Mouse (Mus musculus) kidney, embryonic 16.5 days (tissue): ENCODE measurements around the gene Ptprk. TPM values are rescaled to one million over a fixed set of nuclear protein-coding genes. Genes with fewer than 3 reads are reported as not detected.

ENCODE experiments used
- ATAC-seq: fragments of 200-750 bp; cut with Nextera tagmentation; 2 replicates; pipeline ENCODE4 v1.8.0; 2017; ENCODE audit warnings: moderate TSS enrichment; ENCODE audit not compliant: low FRiP score, low TSS enrichment
- H3K27ac ChIP-seq: fragments of 300-500 bp; sonication (generic); 2 replicates; pipeline ENCODE4 v1.5.1; 2014; ENCODE audit warnings: low read length
- H3K27me3 ChIP-seq: fragments of 300-500 bp; sonication (generic); 2 replicates; pipeline ENCODE4 v1.6.1; 2014; ENCODE audit warnings: low read length, control low read depth, mixed read lengths; ENCODE audit not compliant: insufficient read depth
- H3K36me3 ChIP-seq: fragments of 300-500 bp; sonication (generic); 2 replicates; pipeline ENCODE4 v1.6.1; 2014; ENCODE audit warnings: low read length, control low read depth, mixed read lengths; ENCODE audit not compliant: insufficient read depth
- H3K4me1 ChIP-seq: fragments of 300-500 bp; sonication (generic); 2 replicates; pipeline ENCODE4 v1.6.1; 2014; ENCODE audit warnings: low read length, control low read depth, mixed read lengths; ENCODE audit not compliant: insufficient read depth
- H3K4me2 ChIP-seq: fragments of 300-500 bp; sonication (generic); replicated peaks from 2 replicates; pipeline ENCODE4 v1.6.1; 2014; ENCODE audit warnings: low read depth, low read length
- H3K4me3 ChIP-seq: fragments of 300-500 bp; sonication (generic); 2 replicates; pipeline ENCODE4 v1.5.1; 2014; ENCODE audit warnings: mild to moderate bottlenecking, low read length
- H3K9ac ChIP-seq: fragments of 300-500 bp; sonication (generic); replicated peaks from 2 replicates; pipeline ENCODE4 v1.6.1; 2014; ENCODE audit warnings: low read length
- H3K9me3 ChIP-seq: fragments of 300-500 bp; sonication (generic); 2 replicates; pipeline ENCODE4 v1.6.1; 2016; ENCODE audit warnings: low read length, control low read depth
- WGBS: fragments of 180-500 bp; shearing (Covaris S2); extraction: QIAGEN DNeasy Blood & Tissue Kit; methylation state at CpG from one replicate; pipeline ENCODE4 v1.1.7; 2014; 5-methylcytosine and 5-hydroxymethylcytosine counted together
- polyA plus RNA-seq: library from polyadenylated mRNA; unstranded; fragments of >200 nt; fragmentation: Nextera tagmentation; extraction: Ambion mirVana; gene quantifications from 2 replicates; pipeline ENCODE4 v1.2.1, GENCODE M21; 2015

Ptprk gene
- polyA plus RNA-seq, 1 experiment from 2014 or later: 34.7 TPM

DNA sequence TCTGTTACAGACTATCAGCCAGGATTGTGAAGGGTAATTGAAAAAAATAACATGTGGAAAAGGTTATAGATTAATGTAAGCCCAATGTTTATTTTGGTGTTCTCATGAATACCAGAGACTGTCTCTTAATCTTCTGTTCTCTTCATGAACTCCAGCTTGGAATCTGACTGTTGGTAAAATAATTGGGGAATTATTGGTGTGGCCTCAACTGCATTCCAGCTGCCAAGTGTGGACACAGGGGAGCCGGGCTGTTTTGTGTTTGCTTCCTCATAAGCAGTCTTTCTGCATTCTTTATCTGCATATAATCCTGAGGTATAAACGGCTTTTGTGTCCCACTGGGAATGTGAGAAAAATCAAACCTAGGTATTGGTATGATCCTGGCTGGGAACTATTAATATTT lies 29.3 kb downstream of the Ptprk start:
- Histone ChIP-seq H3K9me3 (no peaks in the 10 kb centered on the region), H3K9ac (no peak overlapping the region), H3K27ac (0 out of 2 replicates have a peak overlapping the region, but pooled peaks have one; percentile 24), H3K36me3 (no peaks in the 10 kb centered on the region), H3K4me2 (no peak overlapping the region), H3K27me3 (no peaks in the 10 kb centered on the region), H3K4me3 (no peak overlapping the region), H3K4me1 (peaks cover 16% of the 10 kb centered on the region)
- no peak for ATAC-seq
- 68% methylated on average over 2 of the region's 2 CpGs for WGBS

DNA sequence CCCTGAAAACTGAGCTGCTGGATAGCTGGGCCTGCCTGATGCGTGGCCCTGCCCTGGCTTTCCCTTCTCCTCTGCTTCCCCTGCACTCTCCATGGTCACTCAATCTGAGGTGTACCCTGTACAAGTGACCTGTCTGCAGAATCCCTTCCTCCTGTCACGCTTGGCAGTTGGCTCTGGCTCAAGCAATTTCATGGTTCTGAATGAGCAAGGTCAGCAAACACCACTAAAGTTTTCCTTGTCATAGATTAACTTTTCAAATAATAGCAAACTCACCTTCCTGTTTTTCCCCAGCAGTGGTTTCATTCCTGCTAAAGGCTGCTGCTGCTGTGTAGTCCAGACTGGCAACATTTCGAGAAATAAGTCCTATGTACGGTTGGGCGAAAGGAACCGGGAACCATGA lies 30.6 kb downstream of the Ptprk start:
- no peak overlapping the region for H3K9ac ChIP-seq
- peak overlapping the region; percentile 69 for H3K27ac ChIP-seq
- no peaks in the 10 kb centered on the region for H3K27me3 ChIP-seq
- H3K9me3 ChIP-seq: no peaks in the 10 kb centered on the region
- H3K4me1 ChIP-seq: peaks cover 19% of the 10 kb centered on the region
- H3K4me2 ChIP-seq: no peak overlapping the region
- H3K4me3 ChIP-seq: no peak overlapping the region
- WGBS: 59% methylated on average over 6 of the region's 6 CpGs
- ATAC-seq: peak; percentile 95
- no peaks in the 10 kb centered on the region for H3K36me3 ChIP-seq

DNA sequence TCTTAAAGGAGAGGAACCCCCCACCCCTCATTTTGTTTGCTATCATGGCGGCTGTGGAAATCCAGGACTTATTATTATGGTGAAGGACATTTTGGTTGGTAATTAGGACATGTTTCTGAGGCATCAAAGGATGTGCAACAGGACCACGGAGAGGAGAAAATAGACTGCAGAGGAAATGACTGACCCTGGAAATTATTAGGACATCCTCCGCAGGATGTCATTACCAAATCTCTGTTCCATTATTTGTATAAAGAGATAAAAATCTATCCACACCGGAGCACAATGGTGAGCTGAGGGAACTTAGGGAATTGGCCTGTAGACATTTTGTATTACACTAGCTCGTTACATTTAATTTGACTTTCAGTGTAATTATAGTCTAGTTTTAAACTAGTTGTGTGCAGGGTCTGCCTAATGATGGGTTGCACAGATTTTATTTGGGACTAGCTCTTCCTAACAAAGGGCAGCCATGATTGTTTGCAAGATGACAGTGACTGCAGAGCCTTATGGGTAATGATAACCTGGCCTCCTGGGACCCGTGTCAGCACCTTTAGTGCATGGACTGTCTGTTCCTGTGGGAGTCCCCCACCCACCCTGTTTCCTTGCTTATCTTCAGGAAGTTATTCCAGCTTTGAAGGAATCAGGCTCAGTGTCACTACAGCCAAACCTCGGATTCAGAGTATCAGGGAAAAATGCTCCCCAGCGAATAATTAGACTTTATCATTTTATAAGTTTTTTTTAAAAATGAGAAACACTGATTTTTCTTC lies 38.4 kb downstream of the Ptprk start:
- 63% methylated on average over 8 of the region's 8 CpGs for WGBS
- no peak overlapping the region for H3K4me2 ChIP-seq

DNA sequence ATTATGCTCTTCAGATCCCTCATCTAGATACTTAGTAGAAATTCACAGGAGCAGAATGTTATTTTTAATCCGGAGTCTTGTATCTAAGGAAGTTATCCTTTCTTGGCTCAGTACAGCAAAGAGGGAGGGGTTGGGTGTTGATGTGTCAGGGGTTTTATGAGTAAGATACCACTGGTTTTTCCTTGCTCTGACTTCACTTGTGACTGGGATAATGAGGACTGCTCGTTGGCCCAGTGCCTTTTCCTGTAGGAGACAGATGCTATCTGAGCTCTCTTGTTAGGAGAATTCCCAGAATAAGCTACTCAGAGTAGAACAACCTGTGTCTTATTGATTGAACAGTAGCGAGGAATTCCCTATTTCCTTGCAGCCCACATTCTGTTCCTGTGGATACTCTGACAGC lies 39.3 kb downstream of the Ptprk start:
- ATAC-seq: no peak
- Histone ChIP-seq H3K9ac (no peak overlapping the region), H3K4me2 (no peak overlapping the region)

More for the DNA sequence above, 38.4 kb downstream of the Ptprk start:
- Histone ChIP-seq H3K4me1 (peaks cover 10% of the 10 kb centered on the region; the same call in 1 of the 2 replicates), H3K9me3 (no peaks in the 10 kb centered on the region), H3K27me3 (no peaks in the 10 kb centered on the region), H3K27ac (no peak overlapping the region), H3K9ac (no peak overlapping the region), H3K4me3 (no peak overlapping the region), H3K36me3 (no peaks in the 10 kb centered on the region)
- ATAC-seq: no peak

DNA sequence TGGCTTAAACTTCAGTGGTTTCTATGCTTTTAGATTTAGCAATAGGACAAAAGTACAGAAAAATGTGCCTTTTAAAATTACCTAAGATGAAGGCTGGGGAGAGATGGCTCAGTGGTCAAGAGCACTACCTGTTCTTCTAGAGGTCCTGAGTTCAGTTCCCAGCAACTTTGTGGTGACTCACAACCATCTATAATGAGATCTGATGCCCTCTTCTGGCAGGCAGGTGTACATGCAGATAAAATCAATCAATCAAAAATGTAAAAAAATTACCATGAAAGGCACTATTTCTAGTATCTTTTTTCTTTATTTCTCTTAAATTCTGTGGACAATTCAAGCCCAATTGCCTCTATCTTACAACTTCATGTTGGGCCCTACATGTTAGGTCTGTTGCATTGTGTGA lies 42.4 kb downstream of the Ptprk start:
- no peaks in the 10 kb centered on the region for H3K36me3 ChIP-seq
- no peak for ATAC-seq
- no peak overlapping the region for H3K27ac ChIP-seq
- no peaks in the 10 kb centered on the region for H3K27me3 ChIP-seq
- H3K4me3 ChIP-seq: no peak overlapping the region
- H3K9ac ChIP-seq: no peak overlapping the region
- H3K4me1 ChIP-seq: peaks cover 4% of the 10 kb centered on the region; the same call in 1 of the 2 replicates
- no peaks in the 10 kb centered on the region for H3K9me3 ChIP-seq
- no peak overlapping the region for H3K4me2 ChIP-seq

More for the DNA sequence above, 39.3 kb downstream of the Ptprk start:
- no peak overlapping the region; the same call in 1 of the 2 replicates for H3K27ac ChIP-seq
- no peaks in the 10 kb centered on the region for H3K9me3 ChIP-seq
- WGBS: 47% methylated on average over 3 of the region's 3 CpGs
- H3K27me3 ChIP-seq: no peaks in the 10 kb centered on the region
- H3K4me3 ChIP-seq: no peak overlapping the region
- peaks cover 10% of the 10 kb centered on the region; the same call in 1 of the 2 replicates for H3K4me1 ChIP-seq
- no peaks in the 10 kb centered on the region for H3K36me3 ChIP-seq

DNA sequence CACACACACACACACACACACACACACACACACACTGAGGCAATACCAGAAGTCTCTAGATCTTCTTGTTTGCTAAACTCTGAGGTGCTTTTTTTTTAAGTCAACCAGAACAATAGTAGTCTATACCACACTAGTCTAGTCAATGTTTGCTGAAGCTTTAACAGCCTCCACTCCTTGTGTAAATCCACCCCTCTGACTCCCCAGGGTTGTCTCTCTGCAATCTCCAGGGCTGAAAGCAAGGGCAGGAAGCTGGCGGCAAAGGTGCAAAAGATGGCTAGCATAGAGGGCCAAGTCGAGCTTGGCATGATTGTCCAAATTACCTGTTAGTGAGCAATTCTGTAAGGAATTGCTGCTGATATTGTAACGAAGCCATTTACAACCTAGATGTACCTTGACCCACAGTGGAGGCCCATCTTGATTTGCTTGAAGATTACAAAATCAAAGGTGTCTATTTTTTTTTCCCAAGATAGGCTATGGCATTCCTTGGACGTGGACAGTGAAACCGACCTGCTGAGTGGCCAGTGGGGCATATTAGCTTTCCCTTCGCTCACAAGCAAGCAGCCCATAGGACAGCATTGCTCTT lies 44.3 kb downstream of the Ptprk start:
- WGBS: 85% methylated on average over 6 of the region's 6 CpGs

DNA sequence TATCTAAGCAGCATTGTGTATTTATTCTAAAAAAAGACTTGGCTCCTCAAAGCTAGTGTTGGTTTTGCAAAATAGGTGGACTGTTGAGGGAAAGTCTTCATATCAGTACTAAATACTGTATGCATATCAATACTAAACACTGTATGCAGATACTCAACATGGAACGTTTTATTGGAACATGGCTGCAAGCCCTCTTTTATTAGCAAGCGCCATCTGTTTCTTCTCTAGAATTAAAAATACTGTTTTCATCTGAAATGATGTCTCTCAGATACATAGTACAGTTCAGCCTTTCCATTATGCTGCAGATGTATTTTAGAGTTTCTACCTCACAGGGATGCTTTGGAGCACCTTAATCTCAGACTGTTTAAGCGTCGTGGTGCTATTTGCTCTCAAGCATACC lies 49.3 kb downstream of the Ptprk start:
- H3K27me3 ChIP-seq: no peaks in the 10 kb centered on the region
- H3K9me3 ChIP-seq: no peaks in the 10 kb centered on the region
- 91% methylated on average over 4 of the region's 4 CpGs for WGBS
- no peaks in the 10 kb centered on the region for H3K36me3 ChIP-seq
- no peak for ATAC-seq
- H3K27ac ChIP-seq: no peak overlapping the region
- H3K4me3 ChIP-seq: no peak overlapping the region
- no peak overlapping the region for H3K4me2 ChIP-seq
- no peaks in the 10 kb centered on the region for H3K4me1 ChIP-seq
- no peak overlapping the region for H3K9ac ChIP-seq

More for the DNA sequence above, 44.3 kb downstream of the Ptprk start:
- Histone ChIP-seq H3K4me3 (no peak overlapping the region), H3K27me3 (no peaks in the 10 kb centered on the region), H3K9ac (no peak overlapping the region), H3K4me1 (no peaks in the 10 kb centered on the region; the same call in 1 of the 2 replicates), H3K4me2 (no peak overlapping the region), H3K36me3 (no peaks in the 10 kb centered on the region), H3K27ac (no peak overlapping the region), H3K9me3 (no peaks in the 10 kb centered on the region)
- ATAC-seq: no peak

DNA sequence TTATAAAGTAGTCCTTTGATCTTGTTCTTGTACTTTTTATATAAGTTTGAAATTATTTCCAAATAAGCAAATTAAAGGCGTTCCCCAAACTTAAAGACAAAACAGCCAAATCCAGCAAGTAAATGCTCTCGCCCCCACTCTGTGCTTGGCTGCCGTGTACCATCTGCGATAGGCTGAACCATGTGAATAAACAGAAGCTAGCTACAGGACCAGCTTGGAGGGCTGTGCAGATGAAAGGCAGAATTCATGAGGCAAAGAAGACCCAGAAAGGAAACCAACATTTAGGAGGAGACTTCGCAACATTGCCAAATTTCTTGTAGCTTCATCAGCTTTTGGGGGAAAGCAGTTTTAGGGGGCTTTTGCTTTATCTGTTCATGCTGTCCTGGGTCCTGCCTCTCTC lies 53.4 kb downstream of the Ptprk start:
- Histone ChIP-seq H3K36me3 (no peaks in the 10 kb centered on the region), H3K27ac (no peak overlapping the region), H3K9ac (no peak overlapping the region), H3K4me2 (no peak overlapping the region), H3K4me3 (no peak overlapping the region), H3K27me3 (no peaks in the 10 kb centered on the region), H3K9me3 (no peaks in the 10 kb centered on the region), H3K4me1 (no peaks in the 10 kb centered on the region)
- ATAC-seq: no peak
- 74% methylated on average over 5 of the region's 5 CpGs for WGBS

DNA sequence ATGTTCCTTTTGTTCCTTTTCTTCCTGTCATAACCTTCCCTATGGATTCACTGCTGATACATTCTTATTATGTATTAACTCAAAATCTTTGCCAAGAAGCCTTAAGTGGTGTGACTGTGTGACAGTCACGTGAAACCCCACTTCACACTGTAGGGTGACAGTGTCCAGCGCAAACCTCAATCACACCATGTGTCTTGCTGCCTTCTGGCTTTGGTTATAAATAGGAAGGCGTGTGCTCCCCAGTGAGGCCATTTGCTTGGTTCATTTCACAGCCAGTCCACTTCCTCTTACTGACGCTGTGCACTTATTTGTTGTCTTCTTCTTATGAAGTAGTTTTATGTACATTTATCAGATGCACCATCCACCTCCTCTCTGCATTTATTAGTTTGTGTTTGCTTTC lies 53.8 kb downstream of the Ptprk start:
- Histone ChIP-seq H3K4me2 (no peak overlapping the region), H3K4me3 (no peak overlapping the region), H3K9me3 (no peaks in the 10 kb centered on the region), H3K36me3 (no peaks in the 10 kb centered on the region), H3K9ac (no peak overlapping the region), H3K4me1 (no peaks in the 10 kb centered on the region), H3K27ac (no peak overlapping the region), H3K27me3 (no peaks in the 10 kb centered on the region)
- no peak for ATAC-seq
- 52% methylated on average over 4 of the region's 4 CpGs for WGBS

DNA sequence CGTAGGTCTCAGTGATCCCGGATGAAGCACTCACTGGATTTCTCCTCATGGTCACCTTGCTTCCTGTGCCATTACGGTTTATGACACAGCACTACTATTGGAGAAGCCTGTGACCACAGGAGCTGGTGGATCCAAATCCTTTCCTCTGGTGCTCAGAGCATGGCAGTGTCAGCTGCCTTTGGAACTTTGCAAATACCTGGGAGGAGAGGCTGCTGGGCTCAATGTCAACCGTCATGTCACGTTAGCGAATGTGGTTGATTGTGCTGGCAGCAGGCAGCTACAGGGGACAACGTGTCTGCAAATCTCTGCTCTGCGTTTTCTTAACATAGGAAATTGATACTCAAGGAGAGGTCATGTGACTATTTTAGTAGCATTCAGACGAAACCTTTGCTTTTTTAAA lies 55.8 kb downstream of the Ptprk start:
- no peaks in the 10 kb centered on the region for H3K27me3 ChIP-seq
- no peak for ATAC-seq
- no peaks in the 10 kb centered on the region for H3K36me3 ChIP-seq
- no peaks in the 10 kb centered on the region for H3K4me1 ChIP-seq
- H3K27ac ChIP-seq: no peak overlapping the region
- WGBS: 78% methylated on average over 9 of the region's 9 CpGs
- H3K4me2 ChIP-seq: no peak overlapping the region
- no peak overlapping the region for H3K4me3 ChIP-seq
- H3K9me3 ChIP-seq: no peaks in the 10 kb centered on the region
- no peak overlapping the region for H3K9ac ChIP-seq
